Comparison of ENCODE assay signal across 8 mouse cellular contexts in the genomic region with DNA sequence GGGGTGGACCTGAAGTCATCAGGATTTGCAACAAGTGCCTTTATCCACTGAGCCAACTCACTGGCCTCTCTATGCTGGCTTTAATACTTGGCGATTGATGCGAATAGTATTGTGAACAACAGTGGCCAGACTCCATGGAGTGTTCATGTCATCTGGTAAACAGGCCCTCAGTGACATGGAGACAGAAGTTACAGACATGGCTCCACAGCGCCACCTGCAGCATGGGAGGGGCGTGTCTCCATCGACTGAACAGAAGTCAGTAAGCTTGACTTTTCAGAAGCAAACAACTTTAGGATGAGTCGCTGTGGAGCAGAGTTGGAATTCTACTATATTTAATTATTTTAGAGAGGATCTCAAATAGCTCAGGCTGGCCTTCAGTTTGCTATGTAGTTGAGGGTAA.
DNase-seq lines count a peak whose midpoint lies in the region.

No protein-coding gene starts in this region.

- intact Hi-C loops in gastrocnemius, postnatal 14 days (cut with DNase I; ENCODE audit: low total_unique reads) = no loop called here

- DNase-seq in heart, postnatal 4 days = peak; percentile 43
- DNase-seq in heart, adult 9 months (ENCODE audit: low spot score in 2 of 2) = no peak
- DNase-seq in right cerebral cortex, postnatal 14 days = peak; percentile 45
- no peak for DNase-seq in right cerebral cortex, postnatal 25 days
- DNase-seq in c-Kit-positive CD71-positive TER-119-positive erythroid progenitor cells, embryonic 14.5 days (ENCODE audit: low spot score) = peak; percentile 20
- DNase-seq in lung, postnatal 14 days = peak; percentile 16
- peak; percentile 23 to 34 for DNase-seq in thymus, postnatal 36 days
- no peak for DNase-seq in gastrocnemius, postnatal 14 days

Comparison
In these comparisons a context has a peak if more than half of its experiments do, and no peak if none do; other contexts are left out.
1. DNase-seq: peak in heart, postnatal 4 days (single experiment), right cerebral cortex, postnatal 14 days (single experiment), c-Kit-positive CD71-positive TER-119-positive erythroid progenitor cells, embryonic 14.5 days (single experiment), lung, postnatal 14 days (single experiment) and thymus, postnatal 36 days (2 of 2); none in heart, adult 9 months (0 of 2), right cerebral cortex, postnatal 25 days (single experiment) and gastrocnemius, postnatal 14 days (single experiment).